Mouse (Mus musculus) heart, adult 8-10 months (tissue): Measurements from ENCODE around the gene Rab22a. TPM values are rescaled to one million over a fixed set of nuclear protein-coding genes. Genes with fewer than 3 reads are reported as not detected.
"Not testable (repeated sequence)": the region's sequence is repeated elsewhere in the genome, so short reads cannot be mapped to it uniquely, and the experiment has no call there.

Source experiments
- DNase-seq: peaks from one replicate; pipeline ENCODE4 v3.0.0; 2022; ENCODE audit warnings: low spot score
- total RNA-seq, 4 experiments: library from RNA; stranded (reverse); gene quantifications; 2 replicates each; pipeline ENCODE4 v1.2.4; 2022

Rab22a gene
- total RNA-seq, 4 experiments from 2014 or later = 32.9 to 41.6 (median 36.0) TPM

DNA sequence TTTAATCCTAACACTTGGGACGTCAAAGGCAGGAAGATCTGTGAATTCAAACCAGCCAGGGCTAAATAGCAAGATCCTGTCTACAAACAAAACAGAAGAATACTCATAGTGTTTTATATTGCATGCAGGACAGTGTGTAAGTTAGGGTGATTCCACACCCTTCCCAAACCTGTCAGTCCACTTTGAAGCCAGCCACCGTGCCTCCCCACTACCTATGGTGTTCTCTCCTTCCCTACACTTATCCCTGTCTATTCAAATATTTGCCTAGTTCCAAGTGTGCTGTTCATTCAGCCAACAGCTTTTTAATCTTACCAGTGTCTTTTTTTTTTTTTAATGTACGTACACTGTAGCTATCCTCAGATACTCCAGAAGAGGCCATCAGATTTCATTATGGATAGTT is 7.3 kb downstream of the Rab22a start:
- DNase-seq = no peak

DNA sequence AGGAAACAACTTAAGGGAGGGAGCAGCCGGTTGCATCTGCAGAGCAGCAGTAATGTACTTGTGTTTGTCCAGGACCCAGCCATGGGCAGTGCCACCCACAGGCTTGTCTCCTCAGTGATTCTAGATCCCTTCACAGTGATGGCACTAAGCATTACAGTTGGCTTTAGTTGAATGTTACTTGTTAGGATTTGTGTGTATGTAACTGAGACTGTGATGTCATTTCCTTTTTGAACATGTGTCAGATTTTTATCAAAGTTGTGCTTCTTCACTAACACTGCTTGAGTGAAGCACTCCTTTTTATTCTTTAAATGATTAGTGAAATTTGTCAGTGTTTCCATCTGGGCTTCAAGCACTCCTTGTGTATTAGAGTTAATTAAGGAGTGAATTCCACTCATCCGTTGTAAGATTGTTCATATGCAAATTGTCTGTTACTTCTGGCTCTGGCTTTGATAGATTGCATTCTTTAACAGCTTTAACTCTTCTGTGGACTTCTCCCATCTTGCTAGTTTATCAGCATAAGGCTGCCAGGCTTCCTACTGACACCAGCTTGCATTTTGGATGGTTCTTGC is 12.9 kb downstream of the Rab22a start:
- no peak for DNase-seq

GRCm38 (mm10) chr2:173673469-173673868 is 13.9 kb downstream of the Rab22a start:
- no peak for DNase-seq

DNA sequence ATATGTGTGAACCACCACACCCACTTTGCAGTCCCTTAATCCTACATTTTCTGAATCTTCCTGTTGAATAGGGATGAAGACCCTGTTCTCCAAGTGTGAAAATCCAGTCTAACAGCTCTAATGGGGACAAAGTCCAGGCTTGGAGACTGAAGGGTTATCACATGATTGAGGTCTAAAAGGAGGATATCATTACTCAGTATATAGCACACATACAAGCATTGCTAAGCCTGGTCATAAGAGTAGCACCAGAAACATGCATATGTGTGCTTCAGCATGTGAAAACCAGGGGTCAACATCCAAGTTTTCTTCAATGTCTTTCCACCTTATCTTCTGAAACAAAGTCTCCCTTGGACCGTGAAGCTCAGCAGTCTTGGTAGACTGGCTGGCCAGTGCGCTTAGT is 19.0 kb downstream of the Rab22a start:
- no peak for DNase-seq

- no peak for DNase-seq
Measured at GRCm38 (mm10) chr2:173679217-173679616, 19.7 kb downstream of the Rab22a start.

DNA sequence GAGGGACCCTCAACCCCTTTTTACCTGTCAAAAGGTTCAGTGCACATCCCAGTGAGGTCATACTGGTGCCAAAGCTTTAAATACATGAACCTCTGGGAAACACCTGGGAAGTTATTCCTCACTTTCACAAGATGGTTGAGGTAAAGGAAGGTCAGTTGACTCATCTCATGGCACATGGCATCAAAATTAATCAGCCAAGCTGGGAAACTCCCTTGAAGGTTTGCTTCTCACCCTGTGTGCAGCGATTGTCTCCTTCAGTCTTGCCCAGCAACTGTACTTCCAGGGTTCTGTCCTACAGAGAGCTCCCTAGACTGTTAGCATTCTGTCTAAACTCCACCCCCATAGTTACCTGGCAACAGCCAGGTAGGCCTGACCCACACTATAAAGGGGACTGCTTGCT is 20.6 kb downstream of the Rab22a start:
- no peak for DNase-seq

DNA sequence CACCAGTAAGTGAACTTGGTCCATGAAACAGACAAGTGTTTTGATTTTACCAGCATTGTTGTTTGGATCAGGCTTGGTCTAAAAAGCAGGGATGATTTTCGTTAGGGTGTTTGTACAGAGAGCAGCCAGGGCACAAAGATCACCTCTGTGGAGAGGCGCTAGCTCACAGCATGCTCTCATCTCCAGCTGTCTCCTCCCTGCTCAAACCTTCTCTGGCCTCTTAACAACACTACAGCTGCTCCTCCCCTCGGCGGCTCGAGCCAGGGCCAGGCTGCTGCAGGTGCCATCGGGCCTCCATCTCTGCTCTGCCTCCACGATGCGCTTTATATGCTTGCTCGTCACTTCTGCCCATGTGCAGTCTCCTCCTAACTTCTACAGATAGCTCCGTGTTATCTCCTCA is 23.2 kb downstream of the Rab22a start:
- DNase-seq = no peak

GRCm38 (mm10) chr2:173685781-173686361 is 26.3 kb downstream of the Rab22a start:
- no peak for DNase-seq

DNA sequence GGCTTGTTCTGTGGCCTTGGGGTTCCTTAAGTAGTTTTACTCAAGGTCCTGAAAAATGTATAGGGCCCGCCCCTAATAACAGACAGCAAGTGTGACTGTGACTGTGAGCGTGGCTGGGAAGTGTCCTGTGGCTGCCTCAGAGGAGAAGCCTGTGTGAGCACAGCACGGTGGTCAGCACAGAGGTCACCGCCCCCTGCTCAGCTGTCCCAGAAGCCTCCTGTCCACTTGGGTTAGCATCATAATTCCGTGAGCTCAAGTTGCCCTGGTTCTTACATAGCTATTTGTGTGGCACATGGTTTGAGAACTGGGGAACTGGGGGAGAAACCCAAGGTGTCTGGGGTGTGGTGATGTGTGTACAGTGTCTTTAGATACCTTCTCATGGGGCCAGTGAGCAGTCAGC is 27.8 kb downstream of the Rab22a start:
- no peak for DNase-seq

DNA sequence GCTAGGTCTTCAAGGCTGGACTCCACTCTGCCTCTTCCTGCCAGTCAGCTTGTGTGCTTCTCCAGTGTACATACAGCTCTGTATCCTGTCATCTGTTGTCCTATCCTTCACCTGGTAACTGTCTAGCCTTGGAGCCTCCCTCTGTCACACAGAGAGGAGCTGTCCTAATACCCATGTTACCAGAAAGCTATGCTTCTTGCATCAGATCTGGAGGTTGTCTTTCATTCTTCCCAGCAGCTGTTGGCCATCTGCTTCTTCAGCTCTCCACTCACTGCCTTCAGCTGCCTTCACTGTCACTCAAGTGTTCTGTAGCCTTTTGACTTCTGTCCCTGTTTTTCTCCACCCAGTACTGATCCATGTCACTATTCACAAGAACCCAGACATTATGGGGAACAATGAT is 30.3 kb downstream of the Rab22a start:
- DNase-seq = no peak

- no peak for DNase-seq
Measured at GRCm38 (mm10) chr2:173691748-173692147, 32.2 kb downstream of the Rab22a start.

DNA sequence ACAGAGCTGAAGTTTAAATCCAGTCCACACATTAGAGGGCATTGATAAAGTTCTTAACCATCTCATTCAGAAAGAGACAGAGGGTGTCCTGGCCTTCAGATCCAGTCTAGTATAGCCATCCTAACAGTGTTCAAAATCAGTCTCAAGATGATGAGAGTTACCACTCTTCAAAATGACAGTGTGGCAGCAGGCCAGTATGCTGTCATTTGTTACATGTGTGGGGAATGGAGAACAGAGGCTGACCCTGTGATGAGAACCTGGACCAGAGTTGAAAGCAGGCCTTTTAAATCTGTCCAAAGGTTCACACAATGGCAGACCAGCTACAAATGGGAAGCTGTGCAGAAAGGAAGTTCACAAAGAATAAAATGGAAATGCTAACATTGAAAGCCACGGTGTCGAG is 33.1 kb downstream of the Rab22a start:
- DNase-seq = peak; percentile 29

GRCm38 (mm10) chr2:173698850-173699249 is 39.3 kb downstream of the Rab22a start:
- DNase-seq = no peak

GRCm38 (mm10) chr2:173702096-173702866 is 42.7 kb downstream of the Rab22a start:
- DNase-seq = peak; percentile 7

- DNase-seq = no peak
Measured at GRCm38 (mm10) chr2:173702867-173703237, 43.3 kb downstream of the Rab22a start.

- DNase-seq = peak; percentile 14
Measured at GRCm38 (mm10) chr2:173705827-173706551, 46.4 kb downstream of the Rab22a start.

- not testable (repeated sequence) for DNase-seq
Measured at GRCm38 (mm10) chr2:173707626-173708025, 48.1 kb downstream of the Rab22a start.

DNA sequence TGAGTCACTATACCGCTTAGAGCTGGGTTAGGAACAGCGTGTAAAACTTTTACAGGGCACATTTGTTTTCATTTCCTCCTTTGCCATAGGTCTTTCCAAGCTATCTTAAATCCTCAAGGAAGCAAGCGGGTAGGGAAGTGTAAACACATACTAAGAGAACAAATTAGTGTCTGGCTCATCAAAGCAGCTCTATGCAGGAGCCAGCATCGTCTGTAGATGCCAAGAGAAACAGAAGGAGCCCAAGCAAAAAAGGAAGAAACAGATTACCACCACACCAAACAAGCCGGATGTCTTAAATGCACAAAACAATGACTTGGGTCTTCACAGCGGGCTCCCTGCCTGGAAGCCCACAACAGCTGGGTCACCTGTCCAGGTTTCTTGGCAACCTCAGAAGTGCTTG is 50.6 kb downstream of the Rab22a start:
- DNase-seq = no peak

- DNase-seq = no peak
Measured at GRCm38 (mm10) chr2:173712656-173713055, 53.1 kb downstream of the Rab22a start.

- DNase-seq = no peak
Measured at GRCm38 (mm10) chr2:173713241-173713640, 53.7 kb downstream of the Rab22a start.

GRCm38 (mm10) chr2:173714620-173715218 is 55.2 kb downstream of the Rab22a start:
- no peak for DNase-seq

DNA sequence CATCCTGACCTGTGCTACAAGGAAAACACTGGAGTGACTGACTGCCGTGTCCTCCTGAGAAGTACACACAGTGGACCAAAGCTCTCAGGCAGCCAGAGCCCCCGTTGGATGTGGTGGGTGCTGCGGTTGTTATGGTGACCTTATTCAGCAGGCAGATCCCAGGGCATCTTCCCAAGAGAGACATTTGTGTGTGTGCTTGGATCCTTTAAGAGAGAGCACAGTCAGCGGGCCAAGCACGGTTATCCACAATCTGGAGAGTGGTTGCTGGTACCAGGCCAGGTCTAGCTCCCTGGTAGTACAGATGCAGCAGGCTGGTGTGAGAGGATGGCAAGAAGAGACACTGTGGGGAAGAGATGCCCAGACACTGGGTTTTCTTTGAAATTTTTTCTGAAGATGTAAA is 57.4 kb downstream of the Rab22a start:
- DNase-seq = no peak
